Mouse (Mus musculus): ENCODE data around the gene Hpdl. TPM values are rescaled to one million over a fixed set of nuclear protein-coding genes. Genes with fewer than 3 reads are reported as not detected.

Gene Hpdl
- polyA plus RNA-seq, 1 experiment, result 10.3 TPM

DNA sequence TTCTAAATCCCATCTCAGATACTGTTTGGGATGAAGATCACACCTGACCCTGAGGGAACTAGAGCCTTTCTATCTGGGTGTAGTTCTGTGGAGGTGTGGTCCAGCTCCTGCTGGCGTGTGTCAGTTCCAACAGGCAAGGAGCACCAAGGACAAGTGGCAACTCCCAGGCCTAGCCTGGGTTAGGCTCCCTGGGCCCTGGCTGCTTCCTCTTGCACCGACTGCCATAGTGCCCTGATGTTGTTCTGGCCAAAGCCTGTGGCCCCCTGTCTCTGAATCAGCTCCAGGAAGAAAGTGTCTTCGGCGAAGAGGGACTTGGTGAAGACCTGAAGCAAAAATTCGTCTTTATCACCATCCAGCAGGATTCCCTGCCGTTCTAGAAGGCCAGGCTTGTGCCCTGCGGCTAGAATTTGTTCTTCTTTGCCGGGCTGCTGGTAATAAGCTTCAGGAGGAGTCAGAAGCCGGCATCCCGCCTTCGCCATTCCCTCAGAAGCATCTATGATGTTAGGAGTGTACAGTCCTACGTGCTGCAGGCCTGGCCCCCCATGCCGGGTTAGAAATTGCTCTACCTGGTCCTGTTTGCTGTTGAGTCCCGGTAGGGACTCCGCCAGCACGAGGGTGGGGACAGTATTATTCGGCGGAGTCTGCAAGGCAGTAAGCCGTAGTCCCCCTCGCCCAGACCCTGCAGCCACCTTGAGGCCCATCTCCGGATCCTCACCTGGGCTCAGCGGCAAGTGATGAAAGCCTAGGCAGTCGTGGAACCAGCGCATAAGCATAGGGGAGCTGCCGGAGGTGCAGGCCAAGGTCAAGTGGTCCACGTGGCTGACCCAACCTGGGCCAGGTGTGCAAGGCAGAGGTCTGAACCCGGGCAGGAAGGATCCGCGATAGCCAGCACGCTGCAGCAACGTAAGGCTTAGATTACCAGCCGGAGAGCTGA lies 1.3 kb downstream of the Hpdl start:
- H3K4me3 ChIP-seq (ENCODE audit: insufficient read depth, low read depth, low read length), result peak overlapping the region; percentile 63
- no peak overlapping the region for H3K27ac ChIP-seq (replicated peaks; ENCODE audit: low read depth, low read length)
- H3K4me1 ChIP-seq (ENCODE audit: control insufficient read depth, insufficient read depth, insufficient read length, low read length), result no peaks in the 10 kb centered on the region; the same call in none of the 2 replicates

DNA sequence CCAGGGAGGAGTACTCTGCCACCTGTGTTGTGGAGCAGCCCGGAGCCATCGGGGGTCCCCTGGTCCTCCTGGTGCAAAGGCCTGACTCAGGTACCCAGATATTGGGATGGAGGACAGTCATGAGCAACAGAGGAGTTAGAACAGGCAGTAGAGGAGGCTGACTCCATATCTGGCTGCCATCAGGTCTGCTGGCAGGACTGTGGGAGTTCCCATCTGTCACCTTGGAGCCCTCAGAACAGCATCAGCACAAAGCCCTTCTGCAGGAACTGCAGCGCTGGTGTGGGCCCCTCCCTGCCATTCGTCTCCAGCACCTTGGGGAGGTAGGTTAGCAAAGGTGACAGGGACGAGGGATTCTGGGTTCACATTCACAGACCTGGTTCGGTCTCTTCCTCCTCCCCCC lies 4.0 kb downstream of the Hpdl start:
- no peak overlapping the region for H3K4me3 ChIP-seq (ENCODE audit: insufficient read depth, low read depth, low read length)
- H3K4me1 ChIP-seq (ENCODE audit: control insufficient read depth, insufficient read depth, insufficient read length, low read length), result peaks cover 4% of the 10 kb centered on the region
- no peak overlapping the region for H3K27ac ChIP-seq (replicated peaks; ENCODE audit: low read depth, low read length)

- Histone ChIP-seq H3K4me3 (ENCODE audit: insufficient read depth, low read depth, low read length) (peak overlapping the region; percentile 11), H3K27ac (replicated peaks; ENCODE audit: low read depth, low read length) (peak overlapping the region; percentile 76)
These were observed 6.2 kb downstream of the Hpdl start for GRCm38 (mm10) chr4:116815276-116815675.

DNA sequence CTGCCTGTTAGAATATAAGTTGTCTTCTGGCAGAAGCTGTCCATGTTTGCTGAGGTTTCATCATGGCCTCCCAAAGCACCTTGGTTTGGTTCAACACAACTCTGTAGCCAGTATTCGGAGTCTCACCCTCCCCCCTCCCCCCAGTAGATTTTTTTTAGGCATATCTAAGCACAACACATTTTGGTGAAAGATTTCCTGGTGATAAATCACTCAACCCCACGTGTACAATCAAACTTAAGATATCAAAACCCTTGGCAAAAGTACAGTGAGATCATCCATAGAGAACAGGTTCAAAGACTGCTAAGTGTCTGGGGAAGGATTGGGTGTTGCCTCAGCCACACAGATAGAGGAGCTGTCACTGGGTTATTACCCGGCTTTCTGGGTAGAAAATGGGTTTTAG lies 10.5 kb downstream of the Hpdl start:
- peaks cover 4% of the 10 kb centered on the region; the same call in 1 of the 2 replicates for H3K4me1 ChIP-seq (ENCODE audit: control insufficient read depth, insufficient read depth, insufficient read length, low read length)
- no peak overlapping the region for H3K27ac ChIP-seq (replicated peaks; ENCODE audit: low read depth, low read length)
- no peak overlapping the region for H3K4me3 ChIP-seq (ENCODE audit: insufficient read depth, low read depth, low read length)

More at GRCm38 (mm10) chr4:116815276-116815675, 6.2 kb downstream of the Hpdl start:
- peaks cover 4% of the 10 kb centered on the region; the same call in 1 of the 2 replicates for H3K4me1 ChIP-seq (ENCODE audit: control insufficient read depth, insufficient read depth, insufficient read length, low read length)

GRCm38 (mm10) chr4:116807197-116808129 lies 14.0 kb downstream of the Hpdl start, which contains the start of the genes Toe1 and Mutyh:
Toe1 (minus strand) TSS chr4:116807640.
Mutyh (plus strand) TSS chr4:116807723.
- Histone ChIP-seq H3K4me1 (ENCODE audit: control insufficient read depth, insufficient read depth, insufficient read length, low read length) (no peaks in the 10 kb centered on the region), H3K4me3 (ENCODE audit: insufficient read depth, low read depth, low read length) (peak within 1 kb of the TSS; percentile 71), H3K27ac (replicated peaks; ENCODE audit: low read depth, low read length) (peak within 1 kb of the TSS; percentile 71)

DNA sequence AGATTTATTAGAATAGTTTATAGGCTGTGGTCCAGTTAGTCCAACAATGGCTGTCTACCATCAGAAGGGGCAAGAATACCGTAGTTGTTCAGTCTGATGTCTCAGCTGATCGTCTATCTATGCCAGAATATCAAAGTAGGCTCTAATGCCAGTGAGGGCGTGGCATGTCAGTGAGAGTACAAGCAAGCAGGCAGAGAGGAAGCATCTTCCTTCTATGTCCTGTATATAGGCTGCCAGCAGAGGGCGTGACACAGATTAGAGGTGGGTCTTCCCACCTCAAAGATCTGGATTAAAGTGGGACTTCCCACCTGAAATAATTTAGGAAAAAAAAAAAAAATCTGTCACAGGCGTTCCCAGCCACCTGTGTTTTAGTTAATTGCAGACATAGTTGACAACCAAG lies 21.6 kb downstream of the Hpdl start:
- Histone ChIP-seq H3K4me3 (ENCODE audit: insufficient read depth, low read depth, low read length) (no peak overlapping the region), H3K27ac (replicated peaks; ENCODE audit: low read depth, low read length) (no peak overlapping the region), H3K4me1 (ENCODE audit: control insufficient read depth, insufficient read depth, insufficient read length, low read length) (no peaks in the 10 kb centered on the region)

GRCm38 (mm10) chr4:116796442-116797110 lies 24.9 kb downstream of the Hpdl start:
- Histone ChIP-seq H3K27ac (replicated peaks; ENCODE audit: low read depth, low read length) (no peak overlapping the region), H3K4me1 (ENCODE audit: control insufficient read depth, insufficient read depth, insufficient read length, low read length) (no peaks in the 10 kb centered on the region), H3K4me3 (ENCODE audit: insufficient read depth, low read depth, low read length) (no peak overlapping the region)

GRCm38 (mm10) chr4:116794273-116794672 lies 27.2 kb downstream of the Hpdl start:
- H3K4me1 ChIP-seq (ENCODE audit: control insufficient read depth, insufficient read depth, insufficient read length, low read length), result no peaks in the 10 kb centered on the region
- no peak overlapping the region for H3K27ac ChIP-seq (replicated peaks; ENCODE audit: low read depth, low read length)
- no peak overlapping the region for H3K4me3 ChIP-seq (ENCODE audit: insufficient read depth, low read depth, low read length)

DNA sequence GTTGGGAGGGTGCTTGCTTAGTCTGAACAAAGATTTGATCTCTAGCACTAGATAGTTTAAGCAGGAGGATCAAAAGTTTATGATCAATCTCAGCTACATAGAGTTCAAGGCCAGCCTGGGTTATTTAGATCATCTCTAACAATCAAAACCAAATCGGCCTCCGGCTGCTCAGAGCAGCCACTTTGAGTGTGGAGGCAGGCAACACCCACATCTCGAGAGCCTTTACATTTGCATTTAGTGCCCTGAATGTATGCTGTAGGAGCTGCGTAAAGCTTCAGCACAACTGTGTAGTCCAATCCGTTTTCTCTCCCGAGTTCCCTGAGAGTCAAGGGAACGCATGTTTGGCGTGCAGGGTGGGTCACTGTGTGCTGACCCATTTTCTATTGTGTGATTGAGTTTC lies 29.1 kb downstream of the Hpdl start:
- no peak overlapping the region for H3K27ac ChIP-seq (replicated peaks; ENCODE audit: low read depth, low read length)
- no peaks in the 10 kb centered on the region for H3K4me1 ChIP-seq (ENCODE audit: control insufficient read depth, insufficient read depth, insufficient read length, low read length)

DNA sequence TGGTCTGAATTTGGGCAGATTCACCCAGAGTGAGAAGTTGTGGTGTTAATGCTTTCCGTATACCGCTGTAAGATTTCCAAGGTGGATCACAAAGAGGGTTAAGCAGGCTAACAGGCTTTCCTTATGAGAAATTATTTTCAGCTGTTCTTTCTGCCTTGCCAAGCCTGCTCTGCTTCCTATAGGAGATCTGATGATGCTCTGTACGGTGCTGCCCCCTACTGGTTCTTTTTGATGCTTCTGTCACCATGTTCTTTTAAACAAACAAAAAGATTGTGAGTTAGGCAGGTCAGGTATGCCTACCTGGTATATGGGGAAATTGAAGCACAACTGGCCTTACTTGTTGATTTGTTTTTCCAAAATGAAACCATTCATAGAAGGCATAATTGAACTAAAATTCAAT lies 32.6 kb downstream of the Hpdl start:
- Histone ChIP-seq H3K4me3 (ENCODE audit: insufficient read depth, low read depth, low read length) (no peak overlapping the region), H3K4me1 (ENCODE audit: control insufficient read depth, insufficient read depth, insufficient read length, low read length) (no peaks in the 10 kb centered on the region), H3K27ac (replicated peaks; ENCODE audit: low read depth, low read length) (no peak overlapping the region)

More for the DNA sequence above, 29.1 kb downstream of the Hpdl start:
- H3K4me3 ChIP-seq (ENCODE audit: insufficient read depth, low read depth, low read length), result no peak overlapping the region

- H3K27ac ChIP-seq (replicated peaks; ENCODE audit: low read depth, low read length), result no peak overlapping the region
- H3K4me3 ChIP-seq (ENCODE audit: insufficient read depth, low read depth, low read length), result no peak overlapping the region
- no peaks in the 10 kb centered on the region for H3K4me1 ChIP-seq (ENCODE audit: control insufficient read depth, insufficient read depth, insufficient read length, low read length)
These were observed 33.3 kb downstream of the Hpdl start for GRCm38 (mm10) chr4:116787985-116788760.

DNA sequence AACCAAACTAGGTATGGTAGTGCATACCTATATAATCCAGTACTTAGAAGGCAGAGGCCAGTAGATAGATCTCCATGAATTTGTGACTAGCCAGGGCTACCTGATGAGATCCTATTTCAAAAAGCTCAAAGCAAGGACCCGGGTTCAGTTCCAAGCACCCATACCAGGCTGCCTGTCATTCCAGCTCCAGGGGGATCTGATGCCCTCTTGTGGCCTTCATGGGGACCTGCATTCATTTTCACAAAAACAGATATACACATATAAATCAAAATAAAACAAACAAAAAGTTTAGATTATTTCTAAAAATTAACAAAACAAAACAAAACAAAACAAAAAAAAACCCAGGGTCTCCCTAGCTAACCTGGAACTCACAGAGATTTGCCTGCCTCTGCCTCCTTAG lies 34.9 kb downstream of the Hpdl start:
- no peaks in the 10 kb centered on the region for H3K4me1 ChIP-seq (ENCODE audit: control insufficient read depth, insufficient read depth, insufficient read length, low read length)
- no peak overlapping the region for H3K27ac ChIP-seq (replicated peaks; ENCODE audit: low read depth, low read length)
- no peak overlapping the region for H3K4me3 ChIP-seq (ENCODE audit: insufficient read depth, low read depth, low read length)

DNA sequence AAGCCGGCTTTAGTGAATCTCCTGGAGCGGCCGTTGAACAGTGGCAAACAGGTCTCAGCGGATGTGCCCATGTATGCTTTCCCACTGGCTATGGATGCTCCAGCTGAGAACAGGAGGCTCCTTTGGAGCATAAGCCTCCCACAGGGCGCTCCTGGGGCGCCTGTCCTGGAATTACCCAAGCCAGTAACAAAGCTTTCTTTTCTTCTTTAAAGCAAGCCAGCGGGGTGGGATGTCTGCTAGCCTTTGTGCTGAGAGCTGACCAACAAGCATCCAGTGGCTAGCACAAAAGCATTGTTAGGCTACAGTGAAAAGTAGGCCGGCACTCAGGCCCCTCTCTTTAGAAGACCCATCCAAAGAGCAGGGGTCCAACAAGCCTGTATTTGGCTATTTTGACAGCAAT lies 39.3 kb downstream of the Hpdl start:
- H3K4me1 ChIP-seq (ENCODE audit: control insufficient read depth, insufficient read depth, insufficient read length, low read length), result no peaks in the 10 kb centered on the region
- H3K4me3 ChIP-seq (ENCODE audit: insufficient read depth, low read depth, low read length), result no peak overlapping the region
- no peak overlapping the region for H3K27ac ChIP-seq (replicated peaks; ENCODE audit: low read depth, low read length)

DNA sequence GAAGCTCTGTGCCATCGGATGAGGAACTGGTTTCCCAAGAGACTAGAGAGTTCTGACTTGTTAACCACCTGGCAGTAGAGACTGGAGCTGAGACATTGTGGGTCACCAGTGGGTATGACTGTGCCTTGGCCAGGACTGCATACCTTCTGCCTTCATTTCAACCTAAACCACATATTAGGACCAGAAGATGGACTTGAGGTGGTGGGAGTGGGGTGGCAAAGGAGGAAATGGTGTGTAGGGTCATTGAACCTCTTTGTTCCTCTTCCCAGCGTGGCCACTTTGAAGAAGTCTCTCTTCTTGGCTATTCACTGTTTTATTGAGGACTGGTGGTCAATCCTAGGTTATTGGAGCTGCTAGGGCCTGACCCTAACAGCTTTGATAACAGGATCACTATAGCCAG lies 40.1 kb downstream of the Hpdl start:
- no peak overlapping the region for H3K4me3 ChIP-seq (ENCODE audit: insufficient read depth, low read depth, low read length)
- H3K4me1 ChIP-seq (ENCODE audit: control insufficient read depth, insufficient read depth, insufficient read length, low read length), result no peaks in the 10 kb centered on the region
- no peak overlapping the region for H3K27ac ChIP-seq (replicated peaks; ENCODE audit: low read depth, low read length)
